Mouse (Mus musculus) cerebellum, adult 8-10 months (tissue): Measurements from ENCODE around the gene Wfdc5.
A peak's percentile ranks its signal among the peaks of the same experiment; 100 is the strongest.

ENCODE experiments used
- DNase-seq: peaks from one replicate; pipeline ENCODE4 v3.0.0; 2022

Wfdc5 gene

GRCm38 (mm10) chr2:164126533-164126955, 56.0 kb downstream of the Wfdc5 start:
- DNase-seq, result peak; percentile 31
